Mouse (Mus musculus) cerebellum, adult 11-12 months (tissue): ENCODE results near the gene Ppox.
"Not testable (repeated sequence)": the region's sequence is repeated elsewhere in the genome, so short reads cannot be mapped to it uniquely, and the experiment has no call there.

Experiments used
- DNase-seq: peaks from one replicate; pipeline ENCODE4 v3.0.0; 2022

Ppox gene

GRCm38 (mm10) chr1:171241952-171242351, 39.0 kb downstream of the Ppox start:
- DNase-seq: not testable (repeated sequence)

GRCm38 (mm10) chr1:171240911-171241310, 40.1 kb downstream of the Ppox start:
- DNase-seq: no peak

- DNase-seq: no peak
Measured at GRCm38 (mm10) chr1:171239992-171240744, 40.8 kb downstream of the Ppox start.

- no peak for DNase-seq
Measured at GRCm38 (mm10) chr1:171238463-171238862, 42.5 kb downstream of the Ppox start.

- no peak for DNase-seq
Measured at GRCm38 (mm10) chr1:171237438-171237837, 43.5 kb downstream of the Ppox start.

- no peak for DNase-seq
Measured at GRCm38 (mm10) chr1:171235791-171236190, 45.2 kb downstream of the Ppox start.

GRCm38 (mm10) chr1:171234538-171234937, 46.4 kb downstream of the Ppox start:
- DNase-seq: no peak

- DNase-seq: no peak
Measured at GRCm38 (mm10) chr1:171234126-171234525, 46.9 kb downstream of the Ppox start, which contains the start of gene Fcer1g. TSS of gene Fcer1g (minus strand) at chr1:171234365.

GRCm38 (mm10) chr1:171232800-171233730, 47.9 kb downstream of the Ppox start:
- no peak for DNase-seq

- no peak for DNase-seq
Measured at GRCm38 (mm10) chr1:171232348-171232747, 48.6 kb downstream of the Ppox start.

- DNase-seq: no peak
Measured at GRCm38 (mm10) chr1:171231844-171232243, 49.1 kb downstream of the Ppox start.

- DNase-seq: no peak
Measured at GRCm38 (mm10) chr1:171230215-171230614, 50.8 kb downstream of the Ppox start.

GRCm38 (mm10) chr1:171229750-171230149, 51.2 kb downstream of the Ppox start:
- no peak for DNase-seq

- DNase-seq: no peak
Measured at GRCm38 (mm10) chr1:171227879-171228278, 53.1 kb downstream of the Ppox start.

- DNase-seq: no peak
Measured at GRCm38 (mm10) chr1:171226780-171227179, 54.2 kb downstream of the Ppox start.
